Mouse (Mus musculus) limb, embryonic 15.5 days (tissue): ENCODE results near the gene Skap2. TPM values are rescaled to one million over a fixed set of nuclear protein-coding genes. Genes with fewer than 3 reads are reported as not detected.
A peak's percentile ranks its signal among the peaks of the same experiment; 100 is the strongest.

Experiments used
- ATAC-seq: fragments of 200-750 bp; cut with Nextera tagmentation; 2 replicates; pipeline ENCODE4 v1.8.0; 2017; ENCODE audit warnings: low read depth, moderate TSS enrichment; ENCODE audit not compliant: insufficient number of reproducible peaks, low FRiP score, low TSS enrichment
- H3K27ac ChIP-seq: fragments of 300-500 bp; sonication (generic); 2 replicates; pipeline ENCODE4 v1.5.1; 2015; ENCODE audit warnings: moderate library complexity, mild to moderate bottlenecking, inconsistent platforms
- H3K27me3 ChIP-seq: fragments of 300-500 bp; sonication (generic); 2 replicates; pipeline ENCODE4 v1.6.1; 2015; ENCODE audit warnings: inconsistent platforms
- H3K36me3 ChIP-seq: fragments of 300-500 bp; sonication (generic); 2 replicates; pipeline ENCODE4 v1.6.1; 2015; ENCODE audit warnings: inconsistent platforms
- H3K4me1 ChIP-seq: fragments of 300-500 bp; sonication (generic); 2 replicates; pipeline ENCODE4 v1.6.1; 2015; ENCODE audit warnings: inconsistent platforms
- H3K4me2 ChIP-seq: fragments of 300-500 bp; sonication (generic); 2 replicates; pipeline ENCODE4 v1.6.1; 2015; ENCODE audit warnings: mild to moderate bottlenecking, inconsistent platforms
- H3K4me3 ChIP-seq: fragments of 300-500 bp; sonication (generic); 2 replicates; pipeline ENCODE4 v1.5.1; 2015; ENCODE audit warnings: mild to moderate bottlenecking, inconsistent platforms
- H3K9ac ChIP-seq: fragments of 300-500 bp; sonication (generic); 2 replicates; pipeline ENCODE4 v1.6.1; 2015; ENCODE audit warnings: inconsistent platforms
- H3K9me3 ChIP-seq: fragments of 300-500 bp; sonication (generic); 2 replicates; pipeline ENCODE4 v1.6.1; 2016; ENCODE audit warnings: inconsistent platforms
- WGBS: fragments of 180-500 bp; shearing (Covaris S2); methylation state at CpG from one replicate; pipeline ENCODE4 v1.1.7; 2015; 5-methylcytosine and 5-hydroxymethylcytosine counted together
- polyA plus RNA-seq: library from polyadenylated mRNA; unstranded; fragments of >200 nt; fragmentation: Nextera tagmentation; extraction: Ambion mirVana; gene quantifications from 2 replicates; pipeline ENCODE4 v1.2.1, GENCODE M21; 2015

Skap2 gene
- polyA plus RNA-seq, 1 experiment from 2014 or later, result 18.7 TPM

DNA sequence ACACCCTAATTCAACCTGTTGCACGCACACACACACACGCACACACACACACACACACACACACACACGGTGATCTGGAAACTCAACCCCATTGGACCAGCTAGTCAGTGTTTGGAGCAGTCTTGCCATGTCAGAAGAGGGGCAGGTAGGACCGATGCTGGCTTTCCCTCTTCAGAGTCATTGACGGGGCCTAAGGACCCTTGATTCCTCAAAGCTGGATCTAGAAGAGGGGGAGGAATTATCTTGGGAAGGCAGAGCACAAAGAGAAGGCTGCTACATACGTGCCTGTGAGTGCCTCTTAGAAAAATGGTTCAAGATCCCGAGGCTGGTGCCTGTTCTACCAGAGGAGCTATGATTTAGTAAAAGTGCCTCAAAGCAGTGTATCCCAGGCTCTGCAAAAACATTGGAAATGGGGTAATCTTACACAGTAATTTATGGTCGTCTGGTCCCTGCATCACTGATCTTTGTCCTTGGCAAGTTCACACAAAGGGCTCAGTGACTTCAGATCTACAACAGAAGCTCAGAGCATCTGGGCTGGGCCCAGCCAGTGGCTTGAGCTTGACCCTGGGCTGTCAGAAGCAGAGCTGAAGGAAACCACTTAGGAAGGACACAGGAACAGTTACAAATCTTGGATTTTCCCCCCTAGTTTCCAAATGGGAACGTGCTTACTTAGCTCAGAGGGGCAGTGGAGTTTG, 188.1 kb downstream of the Skap2 start:
- ATAC-seq, result no peak
- H3K27ac ChIP-seq, result no peak overlapping the region
- no peak overlapping the region for H3K4me2 ChIP-seq
- no peaks in the 10 kb centered on the region for H3K27me3 ChIP-seq
- WGBS, result 68% methylated on average over 9 of the region's 9 CpGs
- no peaks in the 10 kb centered on the region for H3K36me3 ChIP-seq
- no peaks in the 10 kb centered on the region for H3K9me3 ChIP-seq
- H3K9ac ChIP-seq, result no peak overlapping the region
- no peak overlapping the region for H3K4me3 ChIP-seq
- H3K4me1 ChIP-seq, result no peaks in the 10 kb centered on the region

GRCm38 (mm10) chr6:51822049-51822448, 190.3 kb downstream of the Skap2 start:
- H3K9ac ChIP-seq, result no peak overlapping the region
- ATAC-seq, result no peak
- H3K4me2 ChIP-seq, result no peak overlapping the region
- no peaks in the 10 kb centered on the region for H3K36me3 ChIP-seq
- H3K4me1 ChIP-seq, result no peaks in the 10 kb centered on the region
- 65% methylated on average over 4 of the region's 4 CpGs for WGBS
- no peak overlapping the region for H3K27ac ChIP-seq
- 0 out of 2 replicates have a peak, but pooled peaks cover 7% of the 10 kb centered on the region for H3K9me3 ChIP-seq
- H3K4me3 ChIP-seq, result no peak overlapping the region
- H3K27me3 ChIP-seq, result no peaks in the 10 kb centered on the region

DNA sequence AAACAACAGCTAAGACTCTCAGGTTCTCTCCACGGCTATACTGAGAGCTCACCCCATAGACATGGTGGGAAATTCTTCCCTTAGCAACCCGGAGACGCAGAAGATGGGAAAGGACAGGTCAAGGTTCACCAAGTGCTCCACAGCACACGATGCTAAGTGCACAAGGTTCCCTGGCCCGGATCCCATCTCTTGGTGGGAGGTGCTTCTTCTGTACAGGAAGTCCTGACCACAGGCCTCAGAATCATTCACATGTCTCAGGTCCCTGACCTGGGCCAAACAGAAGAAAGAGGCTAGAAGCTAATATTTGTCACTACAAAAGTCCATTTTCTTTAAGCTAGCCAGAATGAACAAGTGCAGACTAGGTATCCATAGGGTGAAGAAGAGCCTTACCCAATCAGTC, 191.5 kb downstream of the Skap2 start:
- Histone ChIP-seq H3K27me3 (no peaks in the 10 kb centered on the region), H3K36me3 (no peaks in the 10 kb centered on the region), H3K9me3 (0 out of 2 replicates have a peak, but pooled peaks cover 7% of the 10 kb centered on the region), H3K4me3 (no peak overlapping the region), H3K27ac (no peak overlapping the region), H3K4me2 (no peak overlapping the region), H3K4me1 (no peaks in the 10 kb centered on the region), H3K9ac (no peak overlapping the region)
- 81% methylated on average over 5 of the region's 5 CpGs for WGBS
- no peak for ATAC-seq

- H3K4me3 ChIP-seq, result no peak overlapping the region
- no peak overlapping the region for H3K9ac ChIP-seq
- 70% methylated on average over 6 of the region's 6 CpGs for WGBS
- ATAC-seq, result no peak
- H3K27me3 ChIP-seq, result no peaks in the 10 kb centered on the region
- no peaks in the 10 kb centered on the region for H3K36me3 ChIP-seq
- H3K27ac ChIP-seq, result no peak overlapping the region
- H3K4me1 ChIP-seq, result no peaks in the 10 kb centered on the region
- no peak overlapping the region for H3K4me2 ChIP-seq
- 0 out of 2 replicates have a peak, but pooled peaks cover 7% of the 10 kb centered on the region for H3K9me3 ChIP-seq
Measured at GRCm38 (mm10) chr6:51816892-51817621, 195.3 kb downstream of the Skap2 start.

GRCm38 (mm10) chr6:51810906-51811305, 201.4 kb downstream of the Skap2 start:
- no peaks in the 10 kb centered on the region for H3K36me3 ChIP-seq
- H3K9ac ChIP-seq, result no peak overlapping the region
- H3K4me3 ChIP-seq, result no peak overlapping the region
- no peaks in the 10 kb centered on the region for H3K9me3 ChIP-seq
- no peak overlapping the region for H3K27ac ChIP-seq
- H3K27me3 ChIP-seq, result peaks cover 6% of the 10 kb centered on the region; the same call in 1 of the 2 replicates
- no peak overlapping the region for H3K4me2 ChIP-seq
- 72% methylated on average over 4 of the region's 4 CpGs for WGBS
- peaks cover 12% of the 10 kb centered on the region; the same call in 1 of the 2 replicates for H3K4me1 ChIP-seq
- no peak for ATAC-seq

GRCm38 (mm10) chr6:51809164-51809824, 203.1 kb downstream of the Skap2 start:
- Histone ChIP-seq H3K9me3 (no peaks in the 10 kb centered on the region), H3K36me3 (no peaks in the 10 kb centered on the region), H3K4me3 (no peak overlapping the region), H3K4me1 (peaks cover 12% of the 10 kb centered on the region; the same call in 1 of the 2 replicates), H3K27me3 (peaks cover 6% of the 10 kb centered on the region; the same call in 1 of the 2 replicates), H3K27ac (0 out of 2 replicates have a peak overlapping the region, but pooled peaks have one; percentile 24), H3K9ac (no peak overlapping the region), H3K4me2 (no peak overlapping the region)
- ATAC-seq, result no peak
- 15% methylated on average over 12 of the region's 12 CpGs for WGBS

- Histone ChIP-seq H3K27me3 (peaks cover 6% of the 10 kb centered on the region; the same call in 1 of the 2 replicates), H3K4me2 (no peak overlapping the region), H3K9me3 (no peaks in the 10 kb centered on the region), H3K9ac (no peak overlapping the region), H3K27ac (no peak overlapping the region), H3K4me1 (peaks cover 12% of the 10 kb centered on the region; the same call in 1 of the 2 replicates), H3K36me3 (no peaks in the 10 kb centered on the region), H3K4me3 (no peak overlapping the region)
- no peak for ATAC-seq
- 71% methylated on average over 6 of the region's 6 CpGs for WGBS
Measured at GRCm38 (mm10) chr6:51808011-51808410, 204.3 kb downstream of the Skap2 start.

Other genes starting within 250 kb of the Skap2 start
- gene Hoxa1, start 145.8 kb upstream of the Skap2 start, polyA plus RNA-seq, result 0.52 and 0.68 TPM in 2 replicates
- gene Hoxa2, start 152.3 kb upstream of the Skap2 start, polyA plus RNA-seq, result 0.59 and 0.76 TPM in 2 replicates
- gene 5730596B20Rik, start 164.9 kb upstream of the Skap2 start, polyA plus RNA-seq, result 0.10 and 0.26 TPM in 2 replicates
- 0.52 and 0.63 TPM in 2 replicates for gene Hoxa4, start 179.2 kb upstream of the Skap2 start, polyA plus RNA-seq
- gene Hoxa5, start 192.0 kb upstream of the Skap2 start, polyA plus RNA-seq, result 1.7 and 2.1 TPM in 2 replicates
- gene Hoxa6, start 196.2 kb upstream of the Skap2 start, polyA plus RNA-seq, result 0.41 and 1.1 TPM in 2 replicates
- gene Hoxa3, start 200.8 kb upstream of the Skap2 start, polyA plus RNA-seq, result 2.2 and 2.5 TPM in 2 replicates
- gene Gm28308, start 200.8 kb upstream of the Skap2 start, polyA plus RNA-seq, result 0.70 TPM in 1 of 2 replicates, not detected in the other
- gene Hoxa7, start 209.3 kb upstream of the Skap2 start, polyA plus RNA-seq, result 12.0 and 12.9 TPM in 2 replicates
- gene Hoxa9, start 218.5 kb upstream of the Skap2 start, polyA plus RNA-seq, result 30.8 and 34.0 TPM in 2 replicates
- 86.8 and 108 TPM in 2 replicates for gene Hoxa10, start 228.3 kb upstream of the Skap2 start, polyA plus RNA-seq
- 23.3 and 33.4 TPM in 2 replicates for gene Hoxa11, start 233.3 kb upstream of the Skap2 start, polyA plus RNA-seq
- 11.0 and 17.4 TPM in 2 replicates for gene Hoxa13, start 248.3 kb upstream of the Skap2 start, polyA plus RNA-seq